Mouse (Mus musculus) liver, embryonic 14.5 days (tissue): ENCODE data around the gene Arhgef33. TPM values are rescaled to one million over a fixed set of nuclear protein-coding genes. Genes with fewer than 3 reads are reported as not detected.

Experiments used
- ATAC-seq: fragments of 200-750 bp; cut with Nextera tagmentation; 2 replicates; pipeline ENCODE4 v1.8.0; 2017; ENCODE audit warnings: moderate number of reproducible peaks, mild to moderate bottlenecking, moderate library complexity; ENCODE audit not compliant: insufficient read depth
- DNase-seq, 3 experiments: peaks; one replicate each; pipeline ENCODE4 v3.0.0-alpha.2; 2012 to 2013; ENCODE audit warnings: low read depth in 3 of 3, low spot score in 3 of 3
- H3K27ac ChIP-seq: fragments of 300-500 bp; sonication (generic); 2 replicates; pipeline ENCODE4 v1.5.1; 2014; ENCODE audit warnings: moderate library complexity, mild to moderate bottlenecking, control low read depth, inconsistent platforms
- H3K27me3 ChIP-seq: fragments of 300-500 bp; sonication (generic); 2 replicates; pipeline ENCODE4 v1.6.1; 2014; ENCODE audit warnings: mild to moderate bottlenecking, low read length, moderate library complexity; ENCODE audit not compliant: control insufficient read depth, insufficient read depth
- H3K36me3 ChIP-seq: fragments of 300-500 bp; sonication (generic); replicated peaks from 2 replicates; pipeline ENCODE4 v1.6.1; 2014; ENCODE audit warnings: low read depth; ENCODE audit not compliant: control insufficient read depth, insufficient read depth
- H3K4me1 ChIP-seq, 2 experiments: fragments of 200-500 bp in 1 of 2; fragments of 300-500 bp in 1 of 2; sonication (generic) in 1 of 2; replicated peaks; 2 replicates each; pipeline ENCODE4 v1.6.1; 2012 to 2014; ENCODE audit warnings: antibody characterized with exemption in 1 of 2, inconsistent platforms in 1 of 2, low read length in 1 of 2; ENCODE audit not compliant: control insufficient read depth in 2 of 2, insufficient read depth in 2 of 2
- H3K4me2 ChIP-seq: fragments of 300-500 bp; sonication (generic); 2 replicates; pipeline ENCODE4 v1.6.1; 2014; ENCODE audit warnings: low read depth, mild to moderate bottlenecking, control low read depth, moderate library complexity
- H3K4me3 ChIP-seq, 2 experiments: fragments of 200-500 bp in 1 of 2; fragments of 300-500 bp in 1 of 2; sonication (generic) in 1 of 2; 2 replicates each; pipeline ENCODE4 v1.5.1; 2012 to 2014; ENCODE audit warnings: low read depth in 2 of 2, low read length in 2 of 2, mild to moderate bottlenecking in 2 of 2, control low read depth in 1 of 2, inconsistent platforms in 1 of 2, moderate library complexity in 1 of 2; ENCODE audit not compliant: insufficient read depth in 1 of 2
- H3K9ac ChIP-seq: fragments of 300-500 bp; sonication (generic); replicated peaks from 2 replicates; pipeline ENCODE4 v1.6.1; 2014; ENCODE audit warnings: mild to moderate bottlenecking, control low read depth, moderate library complexity
- H3K9me3 ChIP-seq: fragments of 300-500 bp; sonication (generic); 2 replicates; pipeline ENCODE4 v1.6.1; 2016; ENCODE audit warnings: low read length, mixed read lengths; ENCODE audit not compliant: control insufficient read depth
- CTCF ChIP-seq: IDR thresholded peaks from 2 replicates; pipeline ENCODE4 v1.5.1; 2016; ENCODE audit warnings: antibody characterized with exemption, low read depth, control low read depth
- EP300 ChIP-seq: IDR thresholded peaks from 2 replicates; pipeline ENCODE4 v1.6.1; 2016; ENCODE audit warnings: antibody characterized with exemption, low read depth
- WGBS: fragments of 180-500 bp; shearing (Covaris S2); extraction: QIAGEN DNeasy Blood & Tissue Kit; methylation state at CpG from one replicate; pipeline ENCODE4 v1.1.7; 2014; ENCODE audit not compliant: insufficient replicate concordance; 5-methylcytosine and 5-hydroxymethylcytosine counted together
- polyA plus RNA-seq, 2 experiments: library from polyadenylated mRNA; depleted of rRNA in 1 of 2; stranded (reverse) in 1 of 2; unstranded in 1 of 2; fragments of >200 nt; fragmentation: Nextera tagmentation in 1 of 2; extraction: Ambion mirVana in 1 of 2; gene quantifications; 2 replicates each; pipeline versions ENCODE4 v1.2.1 to v1.2.3; 2012 to 2014

Gene Arhgef33
- polyA plus RNA-seq, 2 experiments, result 0.03 to 0.36 TPM

- H3K9me3 ChIP-seq, result no peaks in the 10 kb centered on the region
- H3K9ac ChIP-seq, result no peak overlapping the region
- ATAC-seq (no peak), DNase-seq (no peak)
- no peak overlapping the region for H3K4me2 ChIP-seq
- no peak overlapping the region for H3K27ac ChIP-seq
- 85% methylated on average over 9 of the region's 9 CpGs for WGBS
- H3K36me3 ChIP-seq, result peaks cover 6% of the 10 kb centered on the region; the same call in 1 of the 2 replicates
- no peak overlapping the region for H3K4me3 ChIP-seq
- TF ChIP-seq EP300 (no peak), CTCF (no peak)
- H3K27me3 ChIP-seq, result no peaks in the 10 kb centered on the region
- H3K4me1 ChIP-seq, result no peaks in the 10 kb centered on the region
Measured at GRCm38 (mm10) chr17:80431997-80432396, 124.8 kb downstream of the Arhgef33 start.

- no peak for TF ChIP-seq CTCF
- TF ChIP-seq EP300, result no peak
- Histone ChIP-seq H3K4me2 (no peak overlapping the region), H3K4me1 (no peaks in the 10 kb centered on the region), H3K9me3 (no peaks in the 10 kb centered on the region), H3K27me3 (no peaks in the 10 kb centered on the region), H3K36me3 (peaks cover 6% of the 10 kb centered on the region; the same call in 1 of the 2 replicates), H3K4me3 (no peak overlapping the region), H3K9ac (no peak overlapping the region), H3K27ac (no peak overlapping the region)
- DNase-seq, result no peak
- 88% methylated on average over 3 of the region's 3 CpGs for WGBS
- ATAC-seq, result no peak
Measured at GRCm38 (mm10) chr17:80434430-80434829, 127.2 kb downstream of the Arhgef33 start.

- Histone ChIP-seq H3K9ac (no peak overlapping the region), H3K4me2 (no peak overlapping the region), H3K27ac (no peak overlapping the region), H3K4me3 (no peak overlapping the region), H3K36me3 (peaks cover 6% of the 10 kb centered on the region; the same call in 1 of the 2 replicates), H3K27me3 (no peaks in the 10 kb centered on the region), H3K9me3 (no peaks in the 10 kb centered on the region), H3K4me1 (no peaks in the 10 kb centered on the region)
- WGBS, result 74% methylated on average over 5 of the region's 5 CpGs
- DNase-seq (no peak), ATAC-seq (no peak)
- no peak for TF ChIP-seq EP300
- TF ChIP-seq CTCF, result no peak
Measured at GRCm38 (mm10) chr17:80435680-80436079, 128.5 kb downstream of the Arhgef33 start.

GRCm38 (mm10) chr17:80445433-80445832 is 138.2 kb downstream of the Arhgef33 start:
- no peak overlapping the region for H3K4me3 ChIP-seq
- ATAC-seq, result no peak
- H3K4me2 ChIP-seq, result no peak overlapping the region
- TF ChIP-seq EP300 (no peak), CTCF (no peak)
- H3K9ac ChIP-seq, result no peak overlapping the region
- 82% methylated on average over 7 of the region's 7 CpGs for WGBS
- no peak for DNase-seq
- H3K27ac ChIP-seq, result no peak overlapping the region
- no peaks in the 10 kb centered on the region for H3K9me3 ChIP-seq
- H3K36me3 ChIP-seq, result peaks cover 7% of the 10 kb centered on the region
- H3K4me1 ChIP-seq, result no peaks in the 10 kb centered on the region
- no peaks in the 10 kb centered on the region for H3K27me3 ChIP-seq

- H3K36me3 ChIP-seq, result peaks cover 7% of the 10 kb centered on the region
- H3K4me2 ChIP-seq, result no peak overlapping the region
- no peaks in the 10 kb centered on the region for H3K9me3 ChIP-seq
- TF ChIP-seq EP300 (no peak), CTCF (no peak)
- ATAC-seq, result no peak
- H3K4me1 ChIP-seq, result no peaks in the 10 kb centered on the region
- no peak overlapping the region for H3K4me3 ChIP-seq
- H3K9ac ChIP-seq, result no peak overlapping the region
- no peak overlapping the region for H3K27ac ChIP-seq
- WGBS, result 76% methylated on average over 5 of the region's 5 CpGs
- no peaks in the 10 kb centered on the region for H3K27me3 ChIP-seq
- DNase-seq, result no peak
Measured at GRCm38 (mm10) chr17:80446470-80446869, 139.3 kb downstream of the Arhgef33 start.

Other genes starting within 250 kb of the Arhgef33 start
- 16.2 and 23.5 TPM in 2 replicates for gene Hnrnpll, start 245.1 kb upstream of the Arhgef33 start, polyA plus RNA-seq (2012; rRNA removed)
- 23.1 and 23.9 TPM in 2 replicates for gene Hnrnpll, start 245.1 kb upstream of the Arhgef33 start, polyA plus RNA-seq (2014; fragmentation: Nextera tagmentation; extraction: Ambion mirVana)
- gene Galm, start 179.9 kb upstream of the Arhgef33 start, polyA plus RNA-seq (2012; rRNA removed), result 14.0 and 15.0 TPM in 2 replicates
- gene Galm, start 179.9 kb upstream of the Arhgef33 start, polyA plus RNA-seq (2014; fragmentation: Nextera tagmentation; extraction: Ambion mirVana), result 22.7 and 25.6 TPM in 2 replicates
- 89.9 and 146 TPM in 2 replicates for gene Srsf7, start 100.1 kb upstream of the Arhgef33 start, polyA plus RNA-seq (2012; rRNA removed)
- 264 TPM in 2 replicates for gene Srsf7, start 100.1 kb upstream of the Arhgef33 start, polyA plus RNA-seq (2014; fragmentation: Nextera tagmentation; extraction: Ambion mirVana)
- 0.02 and 0.04 TPM in 2 replicates for gene Ttc39d, start 99.9 kb upstream of the Arhgef33 start, polyA plus RNA-seq (2012; rRNA removed)
- gene Ttc39d, start 99.9 kb upstream of the Arhgef33 start, polyA plus RNA-seq (2014; fragmentation: Nextera tagmentation; extraction: Ambion mirVana), result 0.13 TPM in 1 of 2 replicates, not detected in the other
- 8.6 and 16.2 TPM in 2 replicates for gene Gemin6, start 83.0 kb upstream of the Arhgef33 start, polyA plus RNA-seq (2012; rRNA removed)
- 33.6 and 35.7 TPM in 2 replicates for gene Gemin6, start 83.0 kb upstream of the Arhgef33 start, polyA plus RNA-seq (2014; fragmentation: Nextera tagmentation; extraction: Ambion mirVana)
- gene Morn2, start 17.2 kb upstream of the Arhgef33 start, polyA plus RNA-seq (2012; rRNA removed), result 1.8 and 2.8 TPM in 2 replicates
- 9.1 and 9.8 TPM in 2 replicates for gene Morn2, start 17.2 kb upstream of the Arhgef33 start, polyA plus RNA-seq (2014; fragmentation: Nextera tagmentation; extraction: Ambion mirVana)
- gene Dhx57, start 16.9 kb upstream of the Arhgef33 start, polyA plus RNA-seq (2012; rRNA removed), result 4.1 and 5.1 TPM in 2 replicates
- 2.8 and 3.6 TPM in 2 replicates for gene Dhx57, start 16.9 kb upstream of the Arhgef33 start, polyA plus RNA-seq (2014; fragmentation: Nextera tagmentation; extraction: Ambion mirVana)
- not detected in 2 replicates for gene Gm10190, start 66.1 kb downstream of the Arhgef33 start, polyA plus RNA-seq (2012; rRNA removed)
- not detected in 2 replicates for gene Gm10190, start 66.1 kb downstream of the Arhgef33 start, polyA plus RNA-seq (2014; fragmentation: Nextera tagmentation; extraction: Ambion mirVana)
- 1.1 and 1.7 TPM in 2 replicates for gene Sos1, start 173.0 kb downstream of the Arhgef33 start, polyA plus RNA-seq (2012; rRNA removed)
- gene Sos1, start 173.0 kb downstream of the Arhgef33 start, polyA plus RNA-seq (2014; fragmentation: Nextera tagmentation; extraction: Ambion mirVana), result 1.3 and 1.8 TPM in 2 replicates